Mouse (Mus musculus) midbrain, embryonic 14.5 days (tissue): ENCODE data around the gene Map6. TPM values are rescaled to one million over a fixed set of nuclear protein-coding genes. Genes with fewer than 3 reads are reported as not detected.

ENCODE experiments used
- ATAC-seq: fragments of 200-750 bp; cut with Nextera tagmentation; 2 replicates; pipeline ENCODE4 v1.8.0; 2017; ENCODE audit warnings: moderate number of reproducible peaks, moderate library complexity; ENCODE audit not compliant: low FRiP score, low TSS enrichment
- DNase-seq: peaks from one replicate; pipeline ENCODE4 v3.0.0-alpha.2; 2015
- H3K27ac ChIP-seq: fragments of 300-500 bp; sonication (generic); replicated peaks from 2 replicates; pipeline ENCODE4 v1.5.1; 2014; ENCODE audit warnings: mild to moderate bottlenecking, low read depth, low read length, moderate library complexity
- H3K27me3 ChIP-seq: fragments of 300-500 bp; sonication (generic); 2 replicates; pipeline ENCODE4 v1.6.1; 2014; ENCODE audit warnings: low read length, control low read depth, mixed read lengths; ENCODE audit not compliant: control insufficient read depth, insufficient read depth
- H3K36me3 ChIP-seq: fragments of 300-500 bp; sonication (generic); 2 replicates; pipeline ENCODE4 v1.6.1; 2014; ENCODE audit warnings: low read length, control low read depth; ENCODE audit not compliant: control insufficient read depth, insufficient read depth
- H3K4me1 ChIP-seq: fragments of 300-500 bp; sonication (generic); 2 replicates; pipeline ENCODE4 v1.6.1; 2014; ENCODE audit warnings: mild to moderate bottlenecking, antibody characterized with exemption, low read length, control low read depth; ENCODE audit not compliant: control insufficient read depth, insufficient read depth
- H3K4me2 ChIP-seq: fragments of 300-500 bp; sonication (generic); 2 replicates; pipeline ENCODE4 v1.6.1; 2014; ENCODE audit warnings: mild to moderate bottlenecking, low read length, moderate library complexity
- H3K4me3 ChIP-seq: fragments of 300-500 bp; sonication (generic); replicated peaks from 2 replicates; pipeline ENCODE4 v1.5.1; 2014; ENCODE audit warnings: low read depth, low read length
- H3K9ac ChIP-seq: fragments of 300-500 bp; sonication (generic); replicated peaks from 2 replicates; pipeline ENCODE4 v1.6.1; 2014; ENCODE audit warnings: mild to moderate bottlenecking, low read length, moderate library complexity
- H3K9me3 ChIP-seq: fragments of 300-500 bp; sonication (generic); 2 replicates; pipeline ENCODE4 v1.6.1; 2016; ENCODE audit warnings: low read length, control low read depth, mixed read lengths; ENCODE audit not compliant: control insufficient read depth
- WGBS: fragments of 180-500 bp; shearing (Covaris S2); extraction: QIAGEN DNeasy Blood & Tissue Kit; methylation state at CpG from one replicate; pipeline ENCODE4 v1.1.7; 2014; 5-methylcytosine and 5-hydroxymethylcytosine counted together
- polyA plus RNA-seq: library from polyadenylated mRNA; unstranded; fragments of >200 nt; fragmentation: Nextera tagmentation; extraction: Ambion mirVana; gene quantifications from 2 replicates; pipeline ENCODE4 v1.2.1, GENCODE M21; 2014

Map6 gene
- polyA plus RNA-seq, 1 experiment from 2014 or later: 102 TPM

- H3K4me1 ChIP-seq: peaks cover 17% of the 10 kb centered on the region; the same call in 1 of the 2 replicates
- ATAC-seq: no peak
- 68% methylated on average over 6 of the region's 6 CpGs for WGBS
These were observed 23.7 kb downstream of the Map6 start for GRCm38 (mm10) chr7:99290925-99291324.

GRCm38 (mm10) chr7:99294198-99294780 is 27.0 kb downstream of the Map6 start:
- ATAC-seq (no peak), DNase-seq (no peak)
- Histone ChIP-seq H3K9me3 (no peaks in the 10 kb centered on the region), H3K4me3 (no peak overlapping the region), H3K9ac (no peak overlapping the region), H3K36me3 (peaks cover 23% of the 10 kb centered on the region), H3K27me3 (no peaks in the 10 kb centered on the region), H3K4me2 (no peak overlapping the region), H3K4me1 (0 out of 2 replicates have a peak, but pooled peaks cover 9% of the 10 kb centered on the region), H3K27ac (no peak overlapping the region)
- 79% methylated on average over 2 of the region's 2 CpGs for WGBS

More at GRCm38 (mm10) chr7:99290925-99291324, 23.7 kb downstream of the Map6 start:
- DNase-seq: no peak
- no peak overlapping the region for H3K9ac ChIP-seq
- H3K4me3 ChIP-seq: no peak overlapping the region
- no peak overlapping the region for H3K4me2 ChIP-seq
- peak overlapping the region; percentile 32; the same call in 1 of the 2 replicates for H3K27ac ChIP-seq
- H3K36me3 ChIP-seq: peaks cover 23% of the 10 kb centered on the region
- H3K27me3 ChIP-seq: no peaks in the 10 kb centered on the region
- H3K9me3 ChIP-seq: peaks cover 4% of the 10 kb centered on the region; the same call in 1 of the 2 replicates

GRCm38 (mm10) chr7:99295104-99295503 is 27.9 kb downstream of the Map6 start:
- no peak for ATAC-seq
- peaks cover 23% of the 10 kb centered on the region for H3K36me3 ChIP-seq
- H3K9ac ChIP-seq: no peak overlapping the region; the same call in 1 of the 2 replicates
- 0 out of 2 replicates have a peak, but pooled peaks cover 9% of the 10 kb centered on the region for H3K4me1 ChIP-seq
- no peaks in the 10 kb centered on the region for H3K9me3 ChIP-seq
- H3K27ac ChIP-seq: 0 out of 2 replicates have a peak overlapping the region, but pooled peaks have one; percentile 37
- no peaks in the 10 kb centered on the region for H3K27me3 ChIP-seq
- 56% methylated on average over 8 of the region's 8 CpGs for WGBS
- no peak overlapping the region for H3K4me2 ChIP-seq
- DNase-seq: no peak
- no peak overlapping the region for H3K4me3 ChIP-seq

GRCm38 (mm10) chr7:99300650-99301175 is 33.5 kb downstream of the Map6 start:
- WGBS: 29% methylated on average over 3 of the region's 3 CpGs

GRCm38 (mm10) chr7:99304029-99304428 is 36.8 kb downstream of the Map6 start:
- Histone ChIP-seq H3K9ac (no peak overlapping the region), H3K36me3 (no peaks in the 10 kb centered on the region), H3K4me1 (peaks cover 43% of the 10 kb centered on the region), H3K27ac (peak overlapping the region; percentile 73), H3K9me3 (no peaks in the 10 kb centered on the region), H3K4me2 (no peak overlapping the region), H3K4me3 (no peak overlapping the region), H3K27me3 (no peaks in the 10 kb centered on the region)
- 21% methylated on average over 6 of the region's 6 CpGs for WGBS
- peak; percentile 68 for DNase-seq
- ATAC-seq: peak; percentile 65; the same call in 1 of the 2 replicates

More at GRCm38 (mm10) chr7:99300650-99301175, 33.5 kb downstream of the Map6 start:
- no peaks in the 10 kb centered on the region for H3K9me3 ChIP-seq
- no peak for DNase-seq
- H3K4me3 ChIP-seq: no peak overlapping the region
- H3K27me3 ChIP-seq: no peaks in the 10 kb centered on the region
- no peak; the same call in 1 of the 2 replicates for ATAC-seq
- no peak overlapping the region for H3K9ac ChIP-seq
- H3K36me3 ChIP-seq: no peaks in the 10 kb centered on the region
- peaks cover 29% of the 10 kb centered on the region for H3K4me1 ChIP-seq
- H3K27ac ChIP-seq: no peak overlapping the region; the same call in 1 of the 2 replicates
- H3K4me2 ChIP-seq: no peak overlapping the region

GRCm38 (mm10) chr7:99304949-99305372 is 37.7 kb downstream of the Map6 start:
- DNase-seq (peak; percentile 53), ATAC-seq (peak; percentile 47)
- 45% methylated on average over 5 of the region's 5 CpGs for WGBS
- H3K27me3 ChIP-seq: no peaks in the 10 kb centered on the region
- no peak overlapping the region for H3K4me3 ChIP-seq
- no peaks in the 10 kb centered on the region for H3K9me3 ChIP-seq
- no peak overlapping the region for H3K9ac ChIP-seq
- peaks cover 48% of the 10 kb centered on the region for H3K4me1 ChIP-seq
- no peaks in the 10 kb centered on the region for H3K36me3 ChIP-seq
- no peak overlapping the region for H3K4me2 ChIP-seq
- H3K27ac ChIP-seq: peak overlapping the region; percentile 73

- Histone ChIP-seq H3K27me3 (no peaks in the 10 kb centered on the region), H3K36me3 (no peaks in the 10 kb centered on the region), H3K9ac (no peak overlapping the region), H3K4me1 (peaks cover 49% of the 10 kb centered on the region), H3K4me2 (no peak overlapping the region), H3K27ac (peak overlapping the region; percentile 73; the same call in 1 of the 2 replicates), H3K9me3 (no peaks in the 10 kb centered on the region), H3K4me3 (no peak overlapping the region)
- ATAC-seq (no peak), DNase-seq (no peak)
- WGBS: 91% methylated on average over 4 of the region's 4 CpGs
These were observed 38.4 kb downstream of the Map6 start for GRCm38 (mm10) chr7:99305688-99306087.

- Histone ChIP-seq H3K9ac (0 out of 2 replicates have a peak overlapping the region, but pooled peaks have one; percentile 10), H3K4me1 (peaks cover 57% of the 10 kb centered on the region), H3K9me3 (no peaks in the 10 kb centered on the region), H3K27ac (peak overlapping the region; percentile 38; the same call in 1 of the 2 replicates), H3K4me3 (no peak overlapping the region), H3K36me3 (no peaks in the 10 kb centered on the region), H3K27me3 (no peaks in the 10 kb centered on the region), H3K4me2 (no peak overlapping the region)
- DNase-seq (no peak), ATAC-seq (no peak)
- WGBS: 20% methylated on average over 3 of the region's 3 CpGs
These were observed 39.4 kb downstream of the Map6 start for GRCm38 (mm10) chr7:99306640-99307039.
